Mouse (Mus musculus) urinary bladder, adult 2 months (tissue): ENCODE data around the gene Dock2. TPM values are rescaled to one million over a fixed set of nuclear protein-coding genes. Genes with fewer than 3 reads are reported as not detected.

Source experiments
- DNase-seq: peaks from one replicate; pipeline ENCODE4 v3.0.0; 2022; ENCODE audit warnings: low spot score
- polyA plus RNA-seq: library from polyadenylated mRNA; depleted of rRNA; stranded (reverse); fragments of >200 nt; gene quantifications from 2 replicates; pipeline ENCODE4 v1.2.3, GENCODE M21; 2012

Dock2 gene
- polyA plus RNA-seq, 1 experiment = 2.4 TPM

- DNase-seq = no peak
Measured at GRCm38 (mm10) chr11:34527238-34527637, 256.5 kb downstream of the Dock2 start.

- no peak for DNase-seq
Measured at GRCm38 (mm10) chr11:34525096-34525891, 258.4 kb downstream of the Dock2 start.

DNA sequence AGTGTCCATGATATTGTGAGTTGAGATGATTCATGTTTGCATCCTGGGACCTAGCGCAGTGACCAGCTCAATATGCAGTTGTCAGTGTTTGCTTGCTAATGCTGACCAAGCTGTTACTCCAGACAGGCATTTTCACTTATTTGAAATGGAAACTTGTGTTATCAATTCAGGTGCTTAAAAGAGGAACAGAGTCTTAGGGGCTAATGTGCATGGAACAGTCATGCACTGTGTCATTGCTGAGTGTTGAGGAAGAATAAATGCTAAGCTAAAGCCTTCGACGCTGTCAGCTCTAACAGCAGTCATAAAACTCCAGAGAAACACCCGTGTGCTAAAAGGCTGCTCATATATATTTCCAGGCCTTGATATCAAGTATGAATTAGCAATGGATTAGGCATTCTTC lies 259.1 kb downstream of the Dock2 start:
- DNase-seq = no peak

GRCm38 (mm10) chr11:34518566-34518965 lies 265.1 kb downstream of the Dock2 start:
- no peak for DNase-seq

DNA sequence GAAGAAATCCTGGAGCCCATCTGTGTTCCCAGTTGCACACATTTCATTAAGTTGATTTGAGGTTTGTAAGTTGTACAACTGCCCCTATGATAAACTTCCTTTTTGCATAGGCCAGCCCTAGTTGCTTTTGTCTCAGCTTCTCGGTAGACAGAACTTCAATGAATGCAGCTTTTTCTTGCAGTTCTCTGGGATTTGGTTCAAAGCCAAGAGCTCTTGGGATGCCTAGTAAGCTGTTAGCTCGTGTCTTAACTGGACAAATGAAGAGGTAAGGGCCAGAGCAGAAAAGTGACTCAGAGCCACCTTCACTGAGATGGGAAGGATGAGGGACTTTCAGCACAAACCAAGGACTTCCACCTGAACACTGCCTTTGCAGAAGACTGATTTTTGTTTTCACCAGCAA lies 266.7 kb downstream of the Dock2 start:
- DNase-seq = no peak

DNA sequence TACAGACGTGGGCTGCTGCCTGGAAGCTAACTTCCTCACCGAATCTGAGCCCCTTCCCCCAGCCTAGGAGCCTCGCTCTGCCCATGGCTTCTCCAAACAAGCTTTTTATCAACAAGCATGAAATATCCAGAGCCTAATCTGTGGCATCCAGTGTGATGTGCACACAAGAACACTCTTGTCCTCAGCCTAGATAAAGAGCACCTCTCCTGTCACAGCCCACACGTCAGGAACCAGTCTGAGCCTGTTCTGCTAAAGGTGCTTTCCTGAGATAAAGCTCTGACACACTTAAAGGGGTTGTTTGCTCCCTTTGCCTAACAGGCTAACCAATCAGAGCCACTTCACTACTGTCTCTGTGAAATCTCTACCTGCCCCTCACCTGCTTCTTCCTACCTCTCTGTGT lies 268.4 kb downstream of the Dock2 start:
- no peak for DNase-seq

DNA sequence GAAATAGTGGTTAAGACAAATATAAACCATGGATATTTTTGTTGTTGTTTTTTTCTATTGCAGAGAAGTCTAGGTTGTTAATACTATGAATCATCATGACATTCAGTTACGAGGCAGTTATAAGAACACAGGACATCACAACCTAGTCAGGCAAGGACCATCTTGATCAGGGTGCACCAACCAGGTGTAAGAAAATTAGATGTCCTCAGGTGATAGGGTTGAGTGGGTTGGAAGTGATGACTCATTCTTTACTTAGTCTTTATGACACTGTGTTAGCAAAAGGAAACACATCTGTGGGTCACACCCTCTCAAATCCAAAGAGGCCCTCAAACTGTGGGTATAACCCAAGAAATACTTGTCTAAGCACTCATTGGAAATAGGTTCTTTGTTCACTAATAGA lies 277.3 kb downstream of the Dock2 start:
- DNase-seq = no peak

DNA sequence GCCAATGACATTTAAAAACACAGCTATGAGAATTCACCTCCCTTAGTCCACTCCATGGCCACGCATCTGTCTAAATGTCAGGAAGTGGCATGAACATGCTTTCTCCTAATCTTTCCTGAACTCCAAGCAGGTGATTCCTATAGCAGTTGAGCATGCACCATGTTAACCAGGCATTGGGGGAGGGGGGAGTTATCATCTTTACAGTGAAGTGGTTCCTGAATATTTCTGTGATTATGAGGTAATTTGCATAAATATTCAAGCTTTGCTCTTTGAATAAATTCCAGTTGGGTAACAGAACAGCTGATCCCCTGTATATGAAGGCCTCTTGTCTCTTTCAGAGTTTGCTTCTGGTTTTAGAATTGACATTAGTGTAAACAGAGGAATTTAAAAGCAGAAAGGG lies 284.0 kb downstream of the Dock2 start:
- DNase-seq = no peak

DNA sequence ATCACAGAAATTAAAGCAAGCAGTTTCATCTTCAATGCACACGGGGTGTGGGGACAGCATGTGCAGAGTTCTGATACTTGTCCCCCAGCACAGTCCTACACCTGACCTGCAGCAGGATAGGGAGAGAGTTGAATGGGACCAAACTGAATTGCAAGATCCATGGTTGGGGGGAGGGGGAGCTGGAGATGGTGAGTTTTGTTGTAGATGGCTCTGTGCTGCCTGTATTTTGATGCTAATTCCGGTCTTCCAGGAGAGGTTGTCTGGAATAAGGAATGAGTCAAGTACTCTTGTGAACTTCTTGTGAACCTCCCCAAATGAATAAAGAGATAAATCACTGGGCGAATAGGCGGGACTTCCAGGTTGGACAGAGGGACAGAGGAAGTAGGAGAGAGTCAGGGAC lies 289.0 kb downstream of the Dock2 start:
- DNase-seq = no peak

- DNase-seq = no peak
Measured at GRCm38 (mm10) chr11:34492986-34493385, 290.7 kb downstream of the Dock2 start.

DNA sequence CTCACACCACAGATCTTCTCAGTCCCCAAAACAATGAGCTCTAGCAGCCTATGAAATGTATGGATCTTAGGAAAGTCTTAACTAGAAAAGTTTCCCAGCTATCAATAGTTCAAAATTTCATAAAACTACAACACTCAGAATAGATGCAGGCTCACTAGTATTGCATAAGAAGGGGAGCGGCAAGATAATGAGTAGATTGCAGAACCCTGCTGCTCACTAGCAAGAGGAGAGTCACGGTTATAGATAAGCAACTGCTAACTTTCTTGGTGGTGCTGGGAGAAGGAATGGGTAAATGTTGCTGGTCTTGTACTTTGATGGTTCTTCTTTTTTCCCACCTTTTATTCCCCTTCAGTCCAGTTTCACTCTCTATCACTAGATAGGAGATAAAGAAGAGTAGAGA lies 291.5 kb downstream of the Dock2 start:
- no peak for DNase-seq

DNA sequence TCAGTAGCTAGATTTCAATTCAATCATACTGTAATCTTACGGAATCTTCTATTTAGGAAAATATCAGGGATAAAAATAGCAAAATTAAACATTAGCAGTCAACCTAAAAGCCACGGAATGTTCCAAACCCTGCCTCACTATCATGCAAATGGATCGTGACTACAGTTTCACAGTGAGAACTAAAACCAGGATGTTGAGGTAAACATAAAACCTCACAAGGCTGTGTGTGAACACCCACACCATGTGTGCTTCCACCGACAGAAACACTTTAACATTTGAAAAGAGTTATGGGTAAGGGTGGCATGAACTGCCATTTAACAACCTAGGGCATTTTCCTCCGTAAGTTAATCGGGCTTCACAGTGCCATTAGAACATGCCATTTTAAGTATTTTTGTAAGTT lies 294.1 kb downstream of the Dock2 start:
- DNase-seq = no peak

GRCm38 (mm10) chr11:34479301-34479700 lies 304.4 kb downstream of the Dock2 start:
- DNase-seq = no peak

GRCm38 (mm10) chr11:34469792-34470191 lies 313.9 kb downstream of the Dock2 start:
- no peak for DNase-seq

GRCm38 (mm10) chr11:34468571-34468970 lies 315.1 kb downstream of the Dock2 start:
- DNase-seq = no peak

GRCm38 (mm10) chr11:34467056-34467455 lies 316.6 kb downstream of the Dock2 start:
- no peak for DNase-seq

DNA sequence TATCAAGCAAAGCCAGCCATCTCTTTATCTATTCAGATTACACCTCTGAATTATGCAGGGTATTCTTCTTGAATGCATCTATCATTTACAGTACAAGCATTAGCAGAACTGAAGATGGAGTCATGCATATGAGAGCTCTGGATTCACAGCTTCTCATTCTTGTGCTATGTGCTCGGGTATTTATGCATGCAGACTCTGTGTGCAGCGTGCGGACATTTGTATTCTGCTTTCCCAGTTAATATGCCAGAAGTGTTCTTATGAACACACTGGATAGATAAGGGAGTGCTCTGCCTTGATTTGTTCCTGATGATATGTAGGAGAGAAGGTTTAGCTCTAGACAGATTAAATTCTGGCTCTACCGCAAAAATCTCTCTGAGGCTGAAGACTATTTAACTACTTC lies 333.7 kb downstream of the Dock2 start:
- DNase-seq = no peak

- no peak for DNase-seq
Measured at GRCm38 (mm10) chr11:34447891-34448290, 335.8 kb downstream of the Dock2 start.

DNA sequence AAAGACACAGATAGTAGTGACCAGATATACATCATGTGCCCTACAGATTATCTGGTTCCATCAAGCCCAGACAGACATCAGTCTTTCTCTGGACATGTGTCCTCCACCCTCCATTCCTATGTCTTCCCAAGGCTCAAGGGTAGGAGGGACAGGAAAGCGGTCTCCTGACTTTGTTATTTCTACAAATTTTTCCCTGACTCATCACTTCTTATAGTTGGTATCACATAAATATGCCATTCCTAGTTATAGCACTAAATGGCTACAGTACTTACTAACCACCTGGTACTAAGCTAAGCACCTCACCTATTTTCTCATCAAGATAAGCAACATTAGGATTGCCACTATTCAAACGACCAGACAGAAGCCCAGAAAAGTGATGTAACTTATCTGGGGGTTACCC lies 345.3 kb downstream of the Dock2 start:
- DNase-seq = no peak

DNA sequence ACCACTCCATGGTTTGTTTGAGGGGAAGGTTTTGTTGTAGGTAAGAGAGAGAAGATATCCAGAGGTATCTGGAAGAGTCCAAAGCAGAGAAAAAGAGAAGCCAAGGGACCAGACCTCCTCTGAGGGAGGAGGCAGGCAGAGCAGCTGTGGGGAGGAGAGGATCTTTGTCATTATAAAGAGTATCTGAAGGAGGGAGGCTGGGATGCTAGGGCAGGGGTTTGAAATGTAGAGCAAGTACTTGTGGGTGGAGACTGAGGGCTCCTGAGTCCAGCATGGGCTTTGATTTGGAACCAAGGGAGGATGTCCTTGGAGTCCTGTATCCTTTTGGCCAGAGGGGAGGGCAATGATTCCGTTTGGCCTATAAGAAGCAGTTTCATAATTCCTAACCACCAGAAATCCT lies 346.2 kb downstream of the Dock2 start:
- DNase-seq = no peak

DNA sequence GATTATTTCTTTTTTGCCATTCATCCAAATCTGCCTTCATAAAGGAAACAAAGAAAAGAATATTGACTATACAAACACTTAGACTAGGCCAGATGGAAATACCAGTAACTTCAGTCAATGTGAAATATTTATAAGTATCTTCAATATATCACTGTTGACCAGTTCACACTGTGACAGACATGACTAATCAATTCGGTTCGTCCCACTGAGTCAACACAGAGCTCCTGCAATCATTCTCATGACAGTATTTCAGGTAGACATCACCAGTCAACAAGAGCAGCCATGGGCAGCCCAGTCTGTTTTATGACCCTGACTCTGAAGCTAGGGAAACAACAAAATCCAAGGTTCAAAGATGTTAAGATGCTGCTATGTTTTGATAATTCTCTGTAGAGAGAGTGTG lies 351.7 kb downstream of the Dock2 start:
- DNase-seq = no peak

GRCm38 (mm10) chr11:34431371-34431770 lies 352.3 kb downstream of the Dock2 start:
- no peak for DNase-seq

GRCm38 (mm10) chr11:34430940-34431339 lies 352.8 kb downstream of the Dock2 start:
- DNase-seq = no peak

DNA sequence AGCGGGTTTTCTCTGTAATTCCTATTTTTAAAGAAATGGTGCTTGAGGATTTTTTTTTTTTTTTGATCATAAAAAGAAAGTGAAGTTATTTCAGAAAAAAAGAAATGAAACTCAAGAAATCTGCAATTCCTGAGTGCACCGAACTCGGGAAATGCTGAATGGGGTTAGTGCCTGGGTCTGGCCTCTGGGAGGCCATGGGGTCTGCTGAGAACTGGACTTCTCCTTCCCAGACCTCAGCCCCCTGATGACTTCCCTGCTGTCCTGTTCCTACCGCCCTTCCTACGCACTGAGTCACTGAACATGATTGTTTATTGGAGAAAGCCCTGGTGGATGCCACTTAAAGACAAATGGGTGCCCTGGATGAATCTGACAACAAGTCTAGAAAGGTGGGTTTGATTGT lies 356.5 kb downstream of the Dock2 start:
- no peak for DNase-seq
